Mouse (Mus musculus) ES-Bruce4 (cell line): Measurements from ENCODE around the gene Ensa. TPM values are rescaled to one million over a fixed set of nuclear protein-coding genes. Genes with fewer than 3 reads are reported as not detected.
"Not testable (repeated sequence)": the region's sequence is repeated elsewhere in the genome, so short reads cannot be mapped to it uniquely, and the experiment has no call there.

Source experiments
- H3K27ac ChIP-seq: 2 replicates; pipeline ENCODE4 v1.5.1; 2012; ENCODE audit warnings: low read length, inconsistent platforms; ENCODE audit not compliant: insufficient read depth
- H3K27me3 ChIP-seq: 2 replicates; pipeline ENCODE4 v1.6.1; 2012; ENCODE audit warnings: mild to moderate bottlenecking, low read length, inconsistent platforms; ENCODE audit not compliant: control insufficient read depth, poor library complexity, insufficient read depth, severe bottlenecking
- H3K36me3 ChIP-seq: 2 replicates; pipeline ENCODE4 v1.6.1; 2012; ENCODE audit warnings: inconsistent platforms, mild to moderate bottlenecking, low read length, moderate library complexity; ENCODE audit not compliant: control insufficient read depth, poor library complexity, insufficient read depth, severe bottlenecking
- H3K4me1 ChIP-seq: one replicate; pipeline ENCODE4 v1.8.1; 2011; ENCODE audit warnings: low read length; ENCODE audit not compliant: control insufficient read depth, insufficient read depth
- H3K4me3 ChIP-seq: 2 replicates; pipeline ENCODE4 v1.5.1; 2011; ENCODE audit warnings: low read depth, mild to moderate bottlenecking, low read length
- H3K9ac ChIP-seq: 2 replicates; pipeline ENCODE4 v1.6.1; 2012; ENCODE audit warnings: low read depth, mild to moderate bottlenecking, inconsistent platforms; ENCODE audit not compliant: poor library complexity, severe bottlenecking
- H3K9me3 ChIP-seq: replicated peaks from 2 replicates; pipeline ENCODE4 v1.6.1; 2012; ENCODE audit warnings: mild to moderate bottlenecking, low read length, inconsistent platforms; ENCODE audit not compliant: control insufficient read depth, poor library complexity, insufficient read depth, severe bottlenecking
- CTCF ChIP-seq: IDR thresholded peaks from one replicate; pipeline ENCODE4 v1.8.1; 2011; ENCODE audit warnings: low read depth, low read length
- EP300 ChIP-seq: IDR thresholded peaks from 2 replicates; pipeline ENCODE4 v1.6.1; 2011; ENCODE audit warnings: low read depth, low read length; ENCODE audit not compliant: insufficient read depth
- POLR2A ChIP-seq: IDR thresholded peaks from one replicate; pipeline ENCODE4 v1.8.1; 2011; ENCODE audit warnings: low read length; ENCODE audit not compliant: insufficient read depth
- polyA plus RNA-seq: library from polyadenylated mRNA; stranded (reverse); fragments of >200 nt; gene quantifications from 2 replicates; pipeline ENCODE4 v1.2.4, GENCODE M21; 2011; ENCODE audit warnings: low read depth; ENCODE audit not compliant: missing spikeins, insufficient read depth, insufficient read length

Ensa gene
- polyA plus RNA-seq, 1 experiment = 67.4 TPM

DNA sequence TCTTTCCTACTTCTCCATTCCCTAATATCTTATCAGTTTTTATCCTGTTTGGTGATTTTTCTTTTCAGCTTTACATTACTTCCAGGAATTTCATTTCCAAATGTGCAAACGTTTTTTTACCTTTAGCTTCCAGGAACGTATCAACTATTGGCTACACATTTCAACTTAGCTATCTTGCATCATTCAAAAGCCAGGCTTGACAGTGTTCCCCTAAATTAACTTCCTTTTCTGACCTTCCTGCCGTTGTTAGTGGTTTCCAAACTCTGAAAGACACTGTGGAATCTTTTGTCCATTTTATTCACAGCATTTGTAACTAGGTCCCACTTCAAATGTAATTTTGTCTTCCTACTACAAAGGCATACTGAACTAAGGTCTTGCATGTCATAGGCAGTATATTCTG lies 15.6 kb upstream of the Ensa start:
- no peak overlapping the region for H3K27ac ChIP-seq
- H3K27me3 ChIP-seq = no peaks in the 10 kb centered on the region
- no peak for TF ChIP-seq EP300
- TF ChIP-seq CTCF = no peak
- H3K4me1 ChIP-seq = no peaks in the 10 kb centered on the region
- H3K36me3 ChIP-seq = peaks cover 9% of the 10 kb centered on the region
- no peak overlapping the region for H3K9ac ChIP-seq
- no peaks in the 10 kb centered on the region for H3K9me3 ChIP-seq
- H3K4me3 ChIP-seq = no peak overlapping the region

- no peak overlapping the region for H3K27ac ChIP-seq
- no peak overlapping the region for H3K9ac ChIP-seq
- no peaks in the 10 kb centered on the region for H3K27me3 ChIP-seq
- peaks cover 13% of the 10 kb centered on the region for H3K36me3 ChIP-seq
- no peaks in the 10 kb centered on the region for H3K9me3 ChIP-seq
- H3K4me3 ChIP-seq = no peak overlapping the region
- no peaks in the 10 kb centered on the region for H3K4me1 ChIP-seq
- TF ChIP-seq EP300 (no peak), POLR2A (no peak), CTCF (no peak)
These were observed 10.8 kb upstream of the Ensa start for GRCm38 (mm10) chr3:95613996-95614395.

DNA sequence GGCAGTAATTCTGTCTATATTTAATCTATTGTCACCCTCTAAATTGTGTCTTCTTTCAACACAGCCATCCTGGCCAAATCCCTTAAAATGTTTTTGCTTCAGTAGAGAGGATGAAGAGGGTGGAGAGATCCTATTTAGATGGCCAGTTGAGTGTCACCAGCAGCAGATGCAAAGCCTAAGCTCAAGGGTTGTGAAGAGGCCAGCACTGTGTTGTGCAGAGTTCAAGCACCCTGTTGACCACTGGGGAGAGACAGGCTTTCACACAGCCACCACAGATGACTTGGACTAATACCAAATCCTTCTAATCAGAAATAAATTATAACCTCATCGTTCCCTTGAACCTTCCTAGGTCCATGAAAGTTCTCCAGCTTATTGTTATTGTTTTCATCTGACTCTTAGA lies 6.3 kb upstream of the Ensa start:
- H3K27me3 ChIP-seq = no peaks in the 10 kb centered on the region
- no peak overlapping the region for H3K27ac ChIP-seq
- H3K9me3 ChIP-seq = no peaks in the 10 kb centered on the region
- peaks cover 10% of the 10 kb centered on the region for H3K36me3 ChIP-seq
- no peak for TF ChIP-seq POLR2A
- TF ChIP-seq EP300 = no peak
- TF ChIP-seq CTCF = no peak
- H3K4me1 ChIP-seq = peaks cover 4% of the 10 kb centered on the region
- no peak overlapping the region for H3K4me3 ChIP-seq
- H3K9ac ChIP-seq = no peak overlapping the region

DNA sequence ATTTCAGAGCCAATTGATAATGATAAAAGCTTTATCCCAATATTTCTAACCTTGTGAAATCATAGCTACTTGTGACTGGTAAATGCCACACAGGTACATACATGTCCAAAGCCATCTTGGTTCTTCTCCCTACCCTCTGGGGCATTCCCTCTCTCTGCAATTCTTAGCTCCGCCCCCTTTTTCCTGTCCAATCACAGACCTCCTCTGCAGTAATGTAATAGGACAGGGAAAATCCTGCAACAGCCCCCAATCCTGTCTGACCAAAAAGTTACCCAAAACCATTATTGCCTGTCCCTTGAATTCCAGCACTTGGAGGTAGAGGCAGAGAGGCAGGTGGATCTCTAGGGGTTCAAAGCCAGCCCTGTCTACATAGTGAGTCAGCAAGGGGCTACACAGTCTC lies 3.6 kb upstream of the Ensa start:
- H3K9me3 ChIP-seq = no peaks in the 10 kb centered on the region
- H3K27ac ChIP-seq = no peak overlapping the region
- peaks cover 10% of the 10 kb centered on the region for H3K36me3 ChIP-seq
- H3K4me3 ChIP-seq = no peak overlapping the region
- peaks cover 6% of the 10 kb centered on the region for H3K4me1 ChIP-seq
- H3K9ac ChIP-seq = no peak overlapping the region
- no peaks in the 10 kb centered on the region for H3K27me3 ChIP-seq
- TF ChIP-seq POLR2A = no peak
- no peak for TF ChIP-seq EP300
- TF ChIP-seq CTCF = no peak

DNA sequence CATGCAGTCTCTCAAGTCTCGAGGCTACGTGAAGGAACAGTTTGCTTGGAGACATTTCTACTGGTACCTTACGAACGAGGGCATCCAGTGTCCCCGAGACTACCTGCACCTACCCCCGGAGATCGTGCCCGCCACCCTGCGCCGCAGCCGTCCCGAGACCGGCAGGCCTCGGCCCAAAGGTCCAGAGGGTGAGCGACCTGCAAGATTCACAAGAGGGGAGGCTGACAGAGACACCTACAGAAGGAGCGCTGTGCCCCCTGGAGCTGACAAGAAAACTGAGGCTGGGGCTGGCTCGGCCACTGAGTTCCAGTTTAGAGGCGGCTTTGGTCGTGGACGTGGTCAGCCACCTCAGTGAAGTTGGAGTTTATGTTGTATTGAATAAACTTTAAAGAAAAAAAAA lies 2.4 kb upstream of the Ensa start:
- H3K4me3 ChIP-seq = peak overlapping the region; percentile 48
- not testable (repeated sequence) for H3K27me3 ChIP-seq, H3K9me3 ChIP-seq, H3K4me1 ChIP-seq, H3K27ac ChIP-seq
- H3K9ac ChIP-seq = peak overlapping the region; percentile 72
- H3K36me3 ChIP-seq = peaks cover 14% of the 10 kb centered on the region

GRCm38 (mm10) chr3:95623551-95623950 lies 1.2 kb upstream of the Ensa start:
- peak overlapping the region; percentile 45 for H3K27ac ChIP-seq
- no peaks in the 10 kb centered on the region for H3K9me3 ChIP-seq
- peaks cover 6% of the 10 kb centered on the region for H3K4me1 ChIP-seq
- peak overlapping the region; percentile 42; the same call in 1 of the 2 replicates for H3K9ac ChIP-seq
- no peaks in the 10 kb centered on the region for H3K27me3 ChIP-seq
- peaks cover 20% of the 10 kb centered on the region for H3K36me3 ChIP-seq
- no peak overlapping the region for H3K4me3 ChIP-seq
- no peak for TF ChIP-seq EP300
- no peak for TF ChIP-seq CTCF
- no peak for TF ChIP-seq POLR2A

DNA sequence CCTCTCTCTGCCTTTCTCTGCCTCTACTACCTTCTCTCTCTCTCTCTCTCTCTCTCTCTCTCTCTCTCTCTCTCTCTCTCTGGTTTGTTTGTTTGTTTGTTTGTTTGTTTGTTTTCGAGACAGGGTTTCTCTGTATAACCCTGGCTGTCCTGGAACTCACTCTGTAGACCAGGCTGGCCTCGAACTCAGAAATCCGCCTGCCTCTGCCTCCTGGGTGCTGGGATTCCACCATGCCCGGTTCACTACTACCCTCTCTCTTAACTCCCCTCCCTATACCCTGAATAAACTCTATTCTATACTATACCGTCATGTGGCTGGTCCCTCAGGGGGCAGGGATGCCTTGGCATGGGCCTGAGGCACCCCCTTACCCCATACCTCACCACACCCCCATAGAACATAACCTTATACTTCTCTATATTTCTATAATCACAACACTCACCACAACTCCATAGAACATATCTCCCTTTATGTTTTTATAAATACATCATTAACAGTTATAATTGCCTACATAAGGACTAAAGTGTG lies 740 bp upstream of the Ensa start:
- H3K9me3 ChIP-seq, H3K4me1 ChIP-seq, H3K27me3 ChIP-seq, H3K4me3 ChIP-seq: not testable (repeated sequence)
- Histone ChIP-seq H3K36me3 (peaks cover 25% of the 10 kb centered on the region), H3K27ac (peak overlapping the region; percentile 45), H3K9ac (peak overlapping the region; percentile 42)
